Mouse (Mus musculus) heart, embryonic 10.5 days (tissue): ENCODE measurements around the gene Selp. TPM values are rescaled to one million over a fixed set of nuclear protein-coding genes. Genes with fewer than 3 reads are reported as not detected.

Source experiments
- polyA plus RNA-seq: library from polyadenylated mRNA; unstranded; fragments of >200 nt; fragmentation: Nextera tagmentation; extraction: Ambion mirVana; gene quantifications from 2 replicates; pipeline ENCODE4 v1.2.1, GENCODE M21; 2016

Selp gene
- polyA plus RNA-seq, 1 experiment from 2014 or later, result 0.13 TPM

Other genes starting within 250 kb of the Selp start
- 11.4 and 16.4 TPM in 2 replicates for gene Scyl3, start 186.2 kb upstream of the Selp start, polyA plus RNA-seq
- 24.8 and 28.2 TPM in 2 replicates for gene BC055324, start 120.5 kb upstream of the Selp start, polyA plus RNA-seq
- 8.3 and 8.9 TPM in 2 replicates for gene Mettl18, start 120.4 kb upstream of the Selp start, polyA plus RNA-seq
- 0.12 TPM in 1 of 2 replicates, not detected in the other for gene Sele, start 67.0 kb upstream of the Selp start, polyA plus RNA-seq
- not detected in 2 replicates for gene Sell, start 53.3 kb upstream of the Selp start, polyA plus RNA-seq
- gene F5, start 36.6 kb downstream of the Selp start, polyA plus RNA-seq, result 0.54 and 0.95 TPM in 2 replicates
- gene Slc19a2, start 133.8 kb downstream of the Selp start, polyA plus RNA-seq, result 10.2 and 11.2 TPM in 2 replicates
- gene Ccdc181, start 160.3 kb downstream of the Selp start, polyA plus RNA-seq, result 7.6 and 9.3 TPM in 2 replicates
- 21.1 and 27.4 TPM in 2 replicates for gene Nme7, start 188.9 kb downstream of the Selp start, polyA plus RNA-seq
- gene Blzf1, start 192.2 kb downstream of the Selp start, polyA plus RNA-seq, result 29.4 and 31.3 TPM in 2 replicates